Mouse (Mus musculus) layer of hippocampus, adult 11-12 months (tissue): ENCODE measurements around the gene 1700015F17Rik.

ENCODE experiments used
- DNase-seq: peaks from one replicate; pipeline ENCODE4 v3.0.0; 2022; ENCODE audit warnings: low spot score

Gene 1700015F17Rik

DNA sequence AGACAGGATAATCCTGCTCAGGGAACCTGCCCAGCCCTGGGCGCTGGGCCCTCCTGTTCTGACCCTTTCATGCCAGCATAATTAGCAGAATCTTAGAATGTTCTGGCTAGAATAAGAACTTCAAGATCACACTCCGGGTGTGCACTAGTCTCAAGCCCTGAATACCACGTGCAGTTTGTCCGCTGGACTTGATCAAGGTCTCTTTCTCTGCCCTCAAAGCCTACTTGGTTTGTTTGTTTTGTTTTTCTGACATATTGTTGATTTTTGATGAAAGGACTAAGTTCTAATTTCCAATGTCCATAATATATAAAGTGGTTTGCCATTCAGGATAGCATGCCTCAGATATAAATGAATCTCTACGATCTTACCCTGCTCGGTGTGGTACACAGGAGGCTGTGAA, at the start of gene 1700015F17Rik:
TSS of gene 1700015F17Rik (minus strand) at position 101 of the 400 bp plus-strand sequence.
- no peak for DNase-seq

DNA sequence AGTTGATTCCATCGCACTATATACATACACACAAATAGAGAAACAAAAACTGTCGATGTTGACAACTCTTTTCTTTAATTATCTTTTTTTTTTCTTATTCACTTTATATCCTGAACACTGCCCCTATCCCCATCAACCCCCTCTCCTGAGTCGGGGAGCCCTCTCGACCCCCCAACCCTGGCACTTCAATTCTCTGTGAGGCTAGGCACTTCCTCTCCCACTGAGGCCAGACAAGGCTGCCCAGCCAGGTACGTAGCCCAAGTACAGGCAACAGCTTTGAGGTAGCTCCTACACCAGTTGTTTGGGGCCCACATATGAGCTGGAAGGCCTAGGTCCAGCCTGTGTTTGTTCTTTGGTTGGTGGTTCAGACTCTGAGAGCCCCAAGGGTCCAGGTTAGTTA, 36.5 kb upstream of the 1700015F17Rik start:
- DNase-seq = no peak

DNA sequence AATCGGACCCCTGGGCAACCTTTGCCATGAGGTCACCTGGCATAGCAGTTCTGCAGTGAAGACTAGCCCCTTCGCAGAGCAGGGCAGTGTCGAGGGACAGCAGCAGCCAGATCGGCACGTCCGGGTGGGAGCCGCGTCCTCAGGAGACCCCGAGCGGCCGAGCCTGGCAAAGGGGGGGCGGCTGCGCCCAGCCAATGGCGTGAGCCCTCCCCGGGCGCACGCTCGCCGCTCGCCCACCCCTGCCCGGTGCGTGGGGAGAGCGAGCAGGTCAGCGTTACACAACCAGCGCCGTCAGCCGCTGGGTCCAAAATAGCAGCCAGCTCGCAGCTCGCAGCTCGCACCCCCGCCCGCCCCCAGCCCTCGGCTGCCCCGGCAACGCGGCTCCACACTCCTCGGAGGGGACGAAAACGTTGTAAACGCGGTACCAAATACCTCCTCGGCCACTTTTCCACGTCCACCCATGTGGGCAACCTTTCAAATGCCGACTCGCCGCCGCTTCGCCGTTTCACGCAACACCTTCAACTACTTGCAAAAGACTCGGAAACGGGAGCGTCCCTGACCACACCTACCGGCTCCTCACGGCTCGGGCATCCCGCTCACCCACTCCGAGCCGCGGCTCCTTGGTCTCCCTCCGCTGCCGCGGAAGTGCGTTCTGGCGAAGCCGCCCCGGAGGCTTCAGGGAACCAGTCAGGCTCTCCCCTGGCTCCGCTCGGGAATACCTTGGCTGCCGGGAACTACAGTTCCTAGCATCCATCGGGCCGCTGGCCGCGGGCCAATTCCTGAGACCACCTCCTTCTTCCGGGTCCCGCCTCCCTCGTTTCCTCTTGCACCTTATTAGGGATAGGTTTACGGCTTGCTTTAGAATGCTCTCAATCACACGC, 35.5 kb upstream of the 1700015F17Rik start, which contains the start of gene Cldn12:
TSS of gene Cldn12 (minus strand) at position 763 of the 881 bp plus-strand sequence.
- peak; percentile 97 for DNase-seq

DNA sequence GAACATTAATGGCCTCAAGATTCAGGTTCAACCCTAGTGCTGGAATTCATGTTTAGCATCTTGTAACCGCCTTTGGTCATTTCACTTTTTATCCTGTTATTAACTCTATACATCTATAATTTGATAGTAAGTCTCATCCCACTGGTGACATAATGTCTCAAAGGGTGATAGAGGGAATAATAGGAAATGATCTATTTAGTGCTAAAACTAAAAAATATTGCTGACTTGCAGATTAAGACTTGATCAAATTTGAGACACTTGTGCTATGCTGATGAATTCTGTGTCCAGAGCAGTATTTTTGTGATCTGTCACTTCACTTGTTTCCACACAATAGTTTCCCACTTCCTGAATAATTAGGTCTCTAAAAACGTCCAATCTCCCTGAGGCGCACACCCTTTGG, 32.5 kb upstream of the 1700015F17Rik start:
- no peak for DNase-seq

DNA sequence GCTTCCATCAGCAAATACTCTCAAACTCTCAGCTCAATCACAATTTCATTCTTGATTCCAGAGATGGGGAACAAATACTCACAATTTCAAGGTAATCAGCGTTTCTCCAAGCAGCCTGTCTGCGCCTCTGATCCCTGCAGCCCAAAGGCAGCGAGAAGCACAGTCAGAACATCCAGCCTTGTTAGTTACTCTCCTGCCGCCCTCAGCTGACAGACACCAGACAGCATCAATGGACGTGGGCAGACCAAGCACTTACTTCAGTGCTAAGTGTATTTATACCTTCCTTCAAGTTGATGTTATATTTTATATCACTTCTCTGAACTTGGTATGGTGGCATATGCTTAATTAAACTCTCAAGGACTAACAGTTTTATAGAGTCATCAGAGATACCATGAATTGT, 32.0 kb upstream of the 1700015F17Rik start:
- DNase-seq = no peak

DNA sequence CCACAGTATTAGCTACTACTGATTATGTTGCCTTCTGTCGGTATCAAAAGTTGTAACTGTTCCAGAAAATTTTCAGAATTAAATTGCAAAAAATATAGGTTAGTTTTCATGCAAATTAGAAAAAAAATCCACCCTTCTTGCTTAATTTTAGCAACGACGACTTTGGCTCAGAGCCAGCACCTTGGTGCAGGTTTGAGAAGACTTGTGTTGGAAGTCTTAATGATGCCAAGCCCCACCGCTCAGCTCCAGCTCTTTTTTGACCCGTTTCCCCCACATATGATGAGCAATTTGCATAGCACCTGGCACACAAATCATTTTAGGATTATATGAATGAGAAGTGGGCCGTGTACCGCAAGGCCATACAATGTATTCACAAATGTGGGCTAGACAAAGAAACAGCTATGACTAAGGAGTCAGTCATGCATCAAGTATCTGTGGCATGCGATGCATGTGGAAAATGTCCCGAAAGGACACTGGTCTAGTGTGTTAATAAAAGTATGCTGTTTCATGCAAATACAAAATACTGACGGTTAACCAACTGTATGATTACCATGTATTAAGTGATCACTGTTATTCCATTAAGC, 31.5 kb upstream of the 1700015F17Rik start:
- no peak for DNase-seq

DNA sequence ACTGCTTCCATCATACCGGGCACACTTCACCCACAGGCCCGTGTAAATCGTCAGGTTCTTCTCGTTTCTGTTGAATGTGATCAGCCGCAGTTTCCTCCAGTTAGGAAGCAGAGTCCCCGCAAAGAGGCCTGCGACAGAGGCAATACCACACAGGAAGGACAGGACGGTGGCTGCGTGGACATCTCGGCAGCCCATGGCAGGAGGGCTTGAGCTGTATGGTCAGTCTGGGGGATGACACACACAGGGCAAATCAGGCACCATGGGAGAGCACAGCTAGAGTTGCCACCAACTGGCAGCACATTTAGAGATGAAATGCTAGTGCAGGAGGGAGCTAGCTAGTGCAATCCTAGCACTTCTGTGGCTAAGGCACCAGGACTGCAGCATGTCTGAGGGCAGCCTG, 29.3 kb upstream of the 1700015F17Rik start:
- DNase-seq = no peak

DNA sequence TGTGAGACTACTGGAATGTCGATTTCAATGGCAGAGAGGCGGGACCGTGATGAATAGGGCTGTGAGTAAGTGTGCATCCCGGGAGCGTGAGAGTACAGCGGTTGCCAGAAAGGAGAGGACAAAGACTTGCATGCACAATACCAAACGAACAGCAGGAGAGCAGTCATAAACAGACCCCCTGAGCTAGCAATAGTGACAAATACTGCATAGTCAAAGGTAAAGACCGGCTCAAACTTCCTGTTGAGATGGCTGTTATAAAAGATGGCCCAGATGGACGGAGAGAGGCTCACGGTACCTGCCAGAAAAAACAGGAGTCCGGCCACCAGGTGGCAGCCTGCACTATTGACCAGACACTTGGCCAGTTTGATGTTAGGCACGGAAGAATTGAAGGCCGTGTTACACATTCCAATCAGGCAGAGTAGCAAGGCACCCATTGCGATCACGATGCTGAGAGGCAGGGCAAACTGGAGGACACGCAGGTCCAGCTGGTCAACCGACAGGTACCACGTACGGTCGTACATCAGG, 28.8 kb upstream of the 1700015F17Rik start:
- peak; percentile 77 for DNase-seq

DNA sequence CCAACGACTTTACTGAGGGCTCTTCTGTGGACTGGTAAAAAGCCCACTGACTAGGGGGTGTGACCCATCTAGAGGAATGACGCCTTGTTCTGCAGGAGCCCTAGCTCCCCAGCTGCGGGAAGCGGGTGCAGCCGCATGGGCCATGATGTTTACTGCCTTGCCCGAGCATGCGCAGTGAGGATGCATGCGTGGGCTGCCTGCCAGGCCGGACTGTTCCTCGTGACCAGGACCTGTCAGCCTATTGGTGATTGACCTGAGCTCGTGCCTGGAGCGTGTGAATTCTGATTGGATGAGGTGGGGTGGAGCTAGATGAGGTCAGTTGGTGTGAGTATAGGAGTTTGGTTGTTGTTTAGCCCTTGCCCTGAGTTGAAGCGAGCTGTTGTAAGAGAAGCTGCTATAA, 25.5 kb upstream of the 1700015F17Rik start:
- DNase-seq = no peak

DNA sequence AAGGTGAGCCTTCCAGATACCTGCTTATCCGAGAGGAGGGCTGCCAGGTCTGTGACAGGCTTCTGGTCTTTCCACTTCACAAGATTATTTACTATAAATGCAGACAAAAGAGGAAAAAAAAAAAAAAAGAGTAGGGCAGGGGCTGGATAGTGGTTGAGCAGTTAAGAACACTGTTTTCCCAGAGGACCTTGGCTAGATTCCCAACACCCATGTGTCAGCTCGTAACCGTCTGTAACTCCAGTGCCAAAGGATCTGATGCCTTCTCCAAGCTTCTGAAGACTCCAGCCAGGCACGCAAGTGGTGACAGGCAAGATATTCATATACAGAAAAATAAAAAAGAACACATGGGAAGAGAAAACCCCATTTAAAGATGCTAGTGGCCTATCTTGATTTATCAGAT, 24.4 kb upstream of the 1700015F17Rik start:
- no peak for DNase-seq

DNA sequence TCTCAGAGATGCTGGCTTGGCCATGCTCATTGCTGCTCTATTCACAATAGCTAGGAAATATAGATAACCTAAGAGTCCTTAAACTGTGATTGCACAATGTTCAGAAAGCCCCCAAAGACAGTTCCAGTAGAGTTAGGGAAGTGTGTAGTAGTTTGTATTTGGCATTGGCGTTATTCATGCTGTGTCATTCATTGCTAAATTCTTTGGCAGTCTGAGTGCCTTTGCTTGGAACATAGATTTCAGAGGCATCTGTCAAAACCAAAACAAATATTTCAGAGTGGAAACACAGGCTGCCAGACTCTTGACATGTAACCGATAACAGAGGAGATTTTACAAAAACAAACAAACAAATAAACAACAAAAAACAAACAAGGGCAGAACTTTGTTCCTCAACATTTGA, 22.6 kb upstream of the 1700015F17Rik start:
- DNase-seq = no peak

DNA sequence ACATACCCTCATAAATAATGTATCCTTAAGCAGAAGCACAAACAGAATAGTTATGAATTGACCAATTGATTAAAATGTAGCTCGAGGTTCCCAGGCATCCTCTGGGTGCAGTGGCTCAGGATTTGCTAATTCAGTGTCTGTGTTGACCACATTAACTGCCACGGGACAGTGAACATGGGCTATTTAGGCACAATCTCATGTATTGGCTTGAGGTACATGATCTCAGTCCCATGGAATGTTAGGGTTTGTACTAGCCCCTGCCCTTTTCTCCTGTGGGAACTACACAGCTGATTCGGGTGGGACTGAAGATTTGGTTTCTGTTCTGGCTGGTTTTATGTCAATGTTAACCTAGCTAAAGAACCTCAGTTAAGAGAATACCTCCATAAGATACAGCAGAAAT, 17.4 kb upstream of the 1700015F17Rik start:
- no peak for DNase-seq

DNA sequence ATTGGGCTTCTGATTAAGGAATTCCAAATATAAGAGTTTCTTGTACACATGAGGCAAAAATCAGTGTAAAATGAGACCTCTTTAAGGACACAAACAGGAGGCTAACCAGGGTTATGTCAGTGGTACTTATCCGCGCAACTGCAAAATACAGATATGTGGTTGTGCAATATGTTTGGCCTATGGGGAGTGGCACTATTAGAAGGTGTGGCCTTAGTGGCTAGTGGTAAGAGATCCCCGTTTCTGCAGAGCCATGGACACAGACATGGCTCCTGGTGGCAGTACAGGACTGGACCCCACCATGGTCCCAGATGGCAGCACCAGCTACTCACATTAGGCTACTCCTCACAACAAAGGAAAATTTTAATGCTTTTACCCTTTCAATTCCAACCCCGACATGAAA, 16.1 kb upstream of the 1700015F17Rik start:
- DNase-seq = no peak

DNA sequence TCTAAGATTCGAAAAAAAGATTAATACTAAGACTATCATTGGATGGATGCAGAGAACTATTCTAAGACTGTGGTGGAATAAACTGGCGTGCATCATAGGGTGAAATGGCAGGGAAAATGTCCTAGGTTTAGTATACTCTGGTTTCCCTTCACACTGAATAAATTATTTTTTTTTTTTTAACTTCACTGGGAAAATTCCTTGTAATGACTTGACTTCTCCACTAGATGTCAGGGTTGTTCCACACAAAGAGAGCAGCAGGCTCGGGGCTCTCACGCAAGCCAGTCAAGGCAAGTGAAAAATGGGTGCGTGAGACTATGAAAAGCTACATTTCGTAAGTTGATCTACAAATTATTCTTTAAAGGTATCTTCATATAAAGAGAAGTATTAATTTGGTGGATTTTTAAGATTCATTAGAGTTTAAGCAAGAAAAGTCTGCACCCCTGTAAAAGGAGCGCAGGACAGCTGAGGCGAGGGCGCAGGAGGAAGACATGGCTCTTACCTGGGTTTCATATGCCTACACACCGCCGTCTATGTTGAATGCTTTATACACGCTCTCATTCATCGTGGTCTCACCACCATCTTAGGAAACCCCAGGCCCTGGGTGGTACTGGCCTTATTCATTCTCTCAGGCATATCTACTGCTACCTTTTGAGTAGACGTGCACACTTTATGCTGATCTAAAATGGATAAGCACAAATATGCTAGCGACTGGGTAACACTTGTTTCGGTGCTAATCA, 15.5 kb upstream of the 1700015F17Rik start:
- peak; percentile 29 for DNase-seq

DNA sequence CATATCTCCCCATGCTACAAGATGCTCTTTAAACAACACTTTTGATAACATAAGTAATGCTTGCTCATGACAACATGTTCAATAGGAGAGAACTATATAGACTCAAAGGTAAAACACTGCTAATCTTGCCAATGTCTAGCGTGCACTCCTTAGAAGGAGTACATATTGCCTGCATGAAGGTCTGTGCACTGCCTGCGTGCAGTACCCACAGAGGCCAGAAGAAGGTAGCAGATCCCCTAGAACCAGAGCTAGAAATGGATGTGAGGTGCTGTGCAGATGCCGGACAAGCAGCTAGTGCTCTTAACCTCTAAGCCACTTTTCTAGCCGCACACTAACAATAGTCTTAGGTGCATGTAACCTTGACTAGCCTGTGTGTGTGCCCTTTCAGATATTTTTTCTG, 13.2 kb upstream of the 1700015F17Rik start:
- DNase-seq = no peak

DNA sequence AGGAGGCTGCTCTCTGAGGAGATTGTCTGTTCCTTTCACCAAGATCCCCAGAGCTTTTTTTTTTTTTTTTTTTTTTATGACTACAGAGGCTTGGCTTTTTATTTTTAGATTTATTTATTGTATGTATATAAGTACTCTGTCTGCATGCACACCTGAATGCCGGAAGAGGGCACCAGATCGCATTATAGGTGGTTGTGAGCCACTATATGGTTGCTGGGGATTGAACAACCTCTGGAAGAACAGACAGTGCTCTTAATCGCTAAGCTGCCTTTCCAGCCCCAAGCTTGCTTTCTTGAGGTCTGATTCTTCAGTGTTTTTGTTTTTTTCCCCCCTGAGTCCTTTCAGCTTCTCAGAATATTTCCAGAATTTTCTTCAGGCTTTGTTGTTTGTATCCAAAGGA, 7.1 kb upstream of the 1700015F17Rik start:
- no peak for DNase-seq

DNA sequence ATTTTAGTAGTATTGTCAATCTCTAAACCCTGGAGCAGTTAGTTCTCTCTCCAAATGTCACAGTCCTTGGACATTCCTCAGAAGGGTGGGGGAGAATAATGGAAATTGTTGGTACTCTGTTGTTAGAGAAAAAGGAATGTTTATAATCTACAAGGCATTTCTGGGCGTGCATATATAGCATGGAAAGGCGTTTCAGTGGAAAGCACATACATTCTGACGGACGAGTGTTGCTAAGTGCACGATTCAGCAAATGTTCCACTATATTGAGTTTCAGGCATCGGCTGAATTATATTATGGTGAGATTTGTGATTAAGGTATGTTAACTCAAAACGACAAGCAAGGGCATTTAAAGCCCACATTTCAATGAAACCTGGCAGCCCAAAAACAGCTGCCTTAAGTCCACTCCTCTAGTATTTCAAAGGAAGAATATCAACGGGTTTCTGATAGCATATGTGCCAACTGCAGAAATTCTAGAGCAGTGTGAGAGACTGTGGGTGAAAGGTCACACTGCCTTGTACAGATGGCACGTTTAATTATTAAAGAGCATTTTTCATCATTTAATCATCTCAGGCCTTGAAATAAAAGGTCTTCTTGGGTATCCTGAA, 4.4 kb upstream of the 1700015F17Rik start:
- no peak for DNase-seq

DNA sequence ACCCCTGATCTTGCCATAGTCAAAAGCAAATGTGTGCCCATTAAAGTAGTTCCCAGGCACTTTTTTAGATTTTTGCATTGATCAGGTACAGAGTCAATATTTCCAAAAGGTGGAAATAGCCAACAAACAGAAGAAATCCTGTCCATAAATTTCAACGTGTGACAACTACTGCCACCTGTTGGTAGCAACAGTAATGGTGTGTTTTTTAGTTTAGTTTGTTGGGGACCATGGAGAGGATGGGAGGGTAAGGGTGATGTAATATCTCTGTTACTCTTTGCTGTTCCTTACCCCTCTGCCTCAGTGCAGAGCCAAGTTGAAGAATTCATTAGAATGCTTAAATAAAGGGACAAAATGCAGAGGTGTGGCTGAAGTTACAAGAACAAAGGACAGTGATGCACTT, 2.7 kb upstream of the 1700015F17Rik start:
- DNase-seq = peak; percentile 45

DNA sequence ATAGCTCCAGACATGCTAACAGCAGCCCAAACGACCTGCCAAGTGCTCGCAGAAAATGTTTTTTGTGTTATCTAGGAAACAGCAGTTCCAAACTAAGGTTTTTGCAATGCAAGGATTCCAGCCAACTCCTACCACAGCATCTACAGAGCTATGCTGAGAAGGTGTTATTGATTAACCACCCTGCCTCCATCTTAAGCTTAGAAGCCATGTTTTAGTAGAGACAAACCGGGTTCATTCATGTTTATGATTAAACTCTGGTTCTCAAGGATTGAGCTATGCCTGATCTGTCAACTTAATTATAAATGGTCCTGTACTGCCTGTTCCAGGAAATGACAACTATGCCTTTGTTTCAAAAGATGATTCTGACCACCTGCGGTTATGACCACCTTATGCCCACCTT, 2.8 kb downstream of the 1700015F17Rik start:
- DNase-seq = no peak

DNA sequence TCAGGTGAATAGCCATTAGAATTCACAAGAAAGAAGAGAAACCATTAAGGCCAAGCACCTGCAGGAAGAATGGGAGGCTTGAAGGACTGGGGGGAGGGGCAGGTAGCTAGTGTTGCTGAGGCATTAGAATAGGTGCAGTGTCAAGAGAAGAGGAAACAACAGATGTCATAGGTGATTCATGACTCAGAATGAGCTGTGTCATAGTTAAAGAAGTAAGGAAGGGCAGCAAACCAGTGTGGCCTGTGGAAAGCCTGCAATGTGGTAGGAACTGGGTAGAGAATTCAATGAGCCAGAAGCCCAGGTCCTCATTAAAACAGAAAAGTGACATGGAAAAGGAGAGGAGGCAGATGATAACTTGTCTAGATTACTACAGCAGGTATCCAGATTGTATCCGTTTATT, 13.7 kb downstream of the 1700015F17Rik start:
- DNase-seq = no peak

DNA sequence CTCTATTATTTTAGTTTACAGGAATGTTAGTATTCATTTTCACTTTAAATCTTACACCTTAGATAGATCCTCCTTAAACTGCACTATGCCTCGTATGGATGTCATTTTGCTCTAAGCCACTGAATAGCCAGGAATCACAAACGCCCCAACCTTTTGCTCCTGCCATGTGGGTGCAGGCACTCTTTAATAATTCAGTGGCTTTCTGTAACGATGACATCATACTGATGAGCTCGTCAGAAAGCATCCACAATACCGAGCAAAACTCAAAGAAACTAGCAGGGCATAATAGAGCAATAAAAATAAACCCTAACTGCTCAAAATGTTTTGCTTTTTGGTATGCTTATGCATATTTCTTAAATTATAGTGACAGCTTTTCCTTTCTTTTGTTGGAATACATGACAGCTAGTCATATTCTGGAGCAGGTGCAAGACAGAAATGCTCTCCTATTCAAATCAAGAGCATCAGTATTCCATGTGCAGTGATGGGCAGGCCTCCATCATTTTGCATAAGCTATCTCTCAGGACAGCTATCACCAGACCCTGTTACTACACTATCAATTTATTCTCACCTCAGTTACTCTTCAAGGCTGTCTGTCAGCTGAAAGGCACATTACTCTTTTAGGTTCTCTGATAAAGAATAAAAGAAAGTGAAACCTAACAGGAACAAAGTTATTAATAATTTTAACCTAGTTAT, 47.1 kb downstream of the 1700015F17Rik start:
- no peak for DNase-seq
